Mouse (Mus musculus): ENCODE data around the gene Antxr2. TPM values are rescaled to one million over a fixed set of nuclear protein-coding genes. Genes with fewer than 3 reads are reported as not detected.

The Antxr2 gene
- polyA plus RNA-seq, 1 experiment: not detected

DNA sequence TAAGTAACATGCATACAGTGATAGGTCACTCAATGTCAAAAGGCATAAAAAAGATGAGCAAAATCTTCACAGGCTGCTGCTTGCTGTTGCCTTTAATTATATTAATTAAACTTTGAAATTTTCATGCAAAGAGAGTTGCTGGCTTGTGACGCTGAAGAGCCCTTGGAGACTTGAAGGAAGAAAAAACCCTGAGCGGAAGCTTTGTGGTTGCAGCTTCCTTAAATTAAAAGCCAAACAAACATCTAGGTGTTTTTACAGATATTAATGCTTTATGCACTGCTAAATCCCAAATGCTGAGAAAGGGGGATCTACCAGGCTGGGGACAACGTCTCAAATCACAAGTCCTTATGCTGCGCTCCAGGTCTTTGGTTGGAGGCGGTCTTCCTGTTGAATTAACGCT, 145.4 kb downstream of the Antxr2 start:
- TF ChIP-seq GATA1 (IDR thresholded peaks at IDR 0.05; ENCODE audit: low read length): no peak

DNA sequence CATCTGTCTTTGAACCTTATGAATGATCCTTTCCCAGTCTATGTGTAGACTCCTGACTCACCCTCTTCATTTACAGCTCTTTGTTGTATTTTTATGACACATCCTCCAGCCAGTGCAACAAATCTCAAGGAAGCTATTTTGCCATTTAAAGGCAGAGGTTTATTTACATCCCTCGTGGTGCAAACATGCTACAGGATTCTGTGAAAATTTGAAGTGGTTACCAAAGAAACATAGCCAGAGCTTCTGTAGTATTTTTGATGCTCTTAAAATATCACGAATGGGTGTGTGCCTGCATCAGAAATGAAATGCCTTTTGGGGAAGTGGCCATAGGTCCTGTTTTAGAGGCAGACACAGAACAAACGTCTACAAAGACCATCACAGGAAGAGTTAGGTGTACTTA, 146.7 kb downstream of the Antxr2 start:
- TF ChIP-seq GATA1 (IDR thresholded peaks at IDR 0.05; ENCODE audit: low read length): no peak

DNA sequence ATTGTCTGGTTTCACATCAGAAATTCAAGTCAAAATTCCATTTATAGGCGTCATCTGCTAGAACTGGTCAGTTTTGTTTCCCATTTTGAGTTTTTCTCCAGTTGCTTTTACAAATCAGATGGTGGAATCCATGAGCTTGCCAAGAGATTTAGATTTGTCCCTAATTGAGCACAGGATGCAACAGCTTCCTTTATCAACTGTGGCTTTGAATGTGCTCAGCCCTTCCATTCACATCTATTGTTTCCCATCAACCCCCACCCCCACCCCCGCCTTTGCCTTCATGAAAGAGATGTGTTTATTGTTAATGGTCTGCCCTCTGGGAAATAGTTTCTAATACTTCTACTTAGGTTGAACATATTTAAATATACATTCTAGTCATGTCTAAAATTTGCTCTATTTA, 149.4 kb downstream of the Antxr2 start:
- TF ChIP-seq GATA1 (IDR thresholded peaks at IDR 0.05; ENCODE audit: low read length): no peak

DNA sequence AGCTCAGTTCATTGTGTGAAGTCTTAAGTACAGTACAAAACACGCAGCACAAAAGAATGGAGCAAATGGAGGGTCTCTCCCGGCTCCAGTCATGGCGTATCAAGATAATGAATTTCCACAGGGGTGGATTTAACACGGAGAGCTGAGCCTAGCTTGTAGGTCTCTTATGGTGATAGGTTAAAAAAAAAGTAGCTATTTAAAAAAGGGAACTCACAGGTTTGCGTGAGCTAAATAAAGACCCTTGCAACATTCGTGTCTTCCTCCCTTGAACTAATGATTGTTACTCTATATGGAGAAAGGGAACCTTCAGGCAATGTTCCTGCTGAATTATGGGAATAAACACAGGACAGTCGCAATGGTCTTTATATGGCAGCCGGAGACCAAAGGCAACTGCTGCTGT, 150.7 kb downstream of the Antxr2 start:
- no peak for TF ChIP-seq GATA1 (IDR thresholded peaks at IDR 0.05; ENCODE audit: low read length)

DNA sequence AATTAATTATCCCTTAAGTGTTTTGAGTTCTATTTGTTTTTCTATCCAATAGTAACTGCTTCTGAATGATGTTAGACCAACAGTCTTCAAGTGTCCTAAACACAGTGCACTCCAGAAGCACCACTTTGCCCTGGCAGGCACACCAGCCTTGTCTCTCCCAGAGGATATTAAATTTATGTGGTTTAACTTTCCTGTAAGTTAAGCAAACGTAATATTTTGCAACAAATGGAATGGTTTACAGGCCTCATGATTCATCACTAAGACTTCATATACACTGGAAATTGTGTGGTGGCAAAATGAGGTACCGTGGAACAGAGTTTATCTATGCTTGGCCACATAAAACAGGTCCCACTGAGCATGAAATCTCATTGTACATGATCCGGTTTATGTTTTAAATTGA, 152.0 kb downstream of the Antxr2 start:
- TF ChIP-seq GATA1 (IDR thresholded peaks at IDR 0.05; ENCODE audit: low read length): no peak

DNA sequence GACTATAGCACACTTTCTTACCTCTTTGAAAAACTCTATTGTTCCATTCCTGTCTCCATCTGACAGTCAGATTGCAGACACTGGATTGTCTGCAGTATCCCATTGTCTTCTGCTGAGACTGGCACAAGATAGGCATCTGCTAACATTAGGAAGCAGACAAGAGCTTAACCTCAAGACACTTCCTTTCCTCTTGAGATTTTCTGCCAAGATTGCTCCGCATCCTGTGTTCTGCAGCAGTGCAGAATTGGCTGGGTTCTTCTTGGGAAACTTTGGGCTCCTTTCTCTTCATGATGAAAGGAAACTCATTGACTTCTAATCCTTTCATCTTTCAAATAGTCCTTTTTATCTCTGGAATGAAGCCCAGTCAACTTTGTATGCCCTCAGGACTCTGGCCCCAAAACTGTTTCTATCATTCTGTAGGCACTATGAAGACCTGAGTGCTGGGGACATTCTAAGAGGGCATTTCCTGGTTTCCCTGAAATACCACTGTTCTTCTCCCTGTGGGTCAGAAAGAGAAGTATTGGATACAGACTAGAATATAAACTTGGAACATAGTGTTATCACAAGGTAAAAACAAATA, 152.5 kb downstream of the Antxr2 start:
- TF ChIP-seq GATA1 (IDR thresholded peaks at IDR 0.05; ENCODE audit: low read length): no peak

DNA sequence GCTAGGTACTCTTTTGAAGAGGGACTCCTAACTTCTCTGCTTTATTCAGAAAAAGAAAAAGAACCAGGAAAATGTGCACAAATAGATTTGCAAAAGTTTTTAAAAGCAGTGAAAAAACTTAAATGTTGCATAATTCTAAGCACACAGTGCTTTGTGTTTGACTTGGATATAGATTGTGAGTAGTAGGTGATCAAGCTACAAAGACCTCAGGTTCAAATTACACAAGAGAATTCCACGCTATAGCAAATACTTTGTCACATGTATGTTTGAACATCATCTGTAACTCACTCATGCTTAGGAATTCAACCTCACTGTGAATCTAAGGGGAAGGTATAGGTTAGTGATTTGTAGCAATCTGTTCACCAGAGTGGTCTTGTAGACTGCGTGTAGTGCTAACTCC, 153.9 kb downstream of the Antxr2 start:
- no peak for TF ChIP-seq GATA1 (IDR thresholded peaks at IDR 0.05; ENCODE audit: low read length)

DNA sequence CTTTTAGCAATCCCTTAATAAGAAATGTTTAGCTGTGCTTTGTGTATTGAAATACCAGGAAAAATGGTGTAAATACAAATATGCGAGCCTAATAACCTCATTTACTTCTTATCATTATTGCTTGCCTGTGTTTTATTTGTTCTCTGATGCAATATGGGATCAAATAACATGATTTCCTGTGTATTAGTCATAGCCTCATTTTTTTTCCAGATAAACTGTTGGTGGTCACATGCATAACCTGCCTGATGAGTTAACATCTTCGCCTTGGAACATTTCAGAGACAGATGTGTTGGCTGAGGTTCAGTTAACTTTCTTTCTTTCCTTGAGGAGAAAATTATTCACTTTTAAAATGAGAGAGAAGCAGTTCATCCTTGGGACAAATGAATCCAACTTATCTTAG, 162.9 kb downstream of the Antxr2 start:
- TF ChIP-seq GATA1 (IDR thresholded peaks at IDR 0.05; ENCODE audit: low read length): no peak

DNA sequence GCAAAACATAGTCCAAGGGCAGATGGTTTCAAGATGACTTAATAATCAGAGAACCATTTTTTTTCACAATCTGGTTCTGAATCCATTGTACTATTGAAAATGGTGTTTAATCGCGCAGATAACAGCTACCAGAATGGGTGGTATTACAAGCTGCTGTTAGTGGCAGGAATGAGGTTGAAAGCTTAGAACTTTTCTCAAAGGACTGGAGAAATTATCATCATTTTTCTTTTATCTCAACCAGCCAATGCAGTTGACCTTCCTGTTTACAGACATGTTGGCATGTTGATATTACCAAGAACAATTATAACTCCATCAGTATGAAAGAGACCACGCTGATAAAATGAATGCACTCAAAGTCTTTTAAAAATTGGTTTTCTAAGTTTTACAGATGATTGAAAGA, 163.9 kb downstream of the Antxr2 start:
- no peak for TF ChIP-seq GATA1 (IDR thresholded peaks at IDR 0.05; ENCODE audit: low read length)

DNA sequence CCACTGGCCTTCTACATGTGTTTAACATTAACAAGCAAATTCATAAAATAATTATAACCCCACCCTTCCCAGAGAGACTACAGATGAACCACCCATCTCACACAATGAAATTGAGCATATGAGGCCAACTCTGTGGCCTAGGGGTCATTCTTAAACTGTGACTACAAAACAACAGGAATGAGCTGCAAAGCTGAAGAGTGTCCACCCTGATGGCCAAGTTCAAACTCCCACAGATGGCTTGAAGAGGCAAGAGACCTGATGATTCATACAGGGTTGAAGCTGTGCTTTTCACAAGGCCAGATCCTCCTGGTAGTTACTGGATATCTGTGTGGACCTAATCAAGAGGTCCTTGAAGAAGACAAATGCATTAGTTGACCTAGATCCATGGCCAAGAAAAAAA, 173.7 kb downstream of the Antxr2 start:
- no peak for TF ChIP-seq GATA1 (IDR thresholded peaks at IDR 0.05; ENCODE audit: low read length)

DNA sequence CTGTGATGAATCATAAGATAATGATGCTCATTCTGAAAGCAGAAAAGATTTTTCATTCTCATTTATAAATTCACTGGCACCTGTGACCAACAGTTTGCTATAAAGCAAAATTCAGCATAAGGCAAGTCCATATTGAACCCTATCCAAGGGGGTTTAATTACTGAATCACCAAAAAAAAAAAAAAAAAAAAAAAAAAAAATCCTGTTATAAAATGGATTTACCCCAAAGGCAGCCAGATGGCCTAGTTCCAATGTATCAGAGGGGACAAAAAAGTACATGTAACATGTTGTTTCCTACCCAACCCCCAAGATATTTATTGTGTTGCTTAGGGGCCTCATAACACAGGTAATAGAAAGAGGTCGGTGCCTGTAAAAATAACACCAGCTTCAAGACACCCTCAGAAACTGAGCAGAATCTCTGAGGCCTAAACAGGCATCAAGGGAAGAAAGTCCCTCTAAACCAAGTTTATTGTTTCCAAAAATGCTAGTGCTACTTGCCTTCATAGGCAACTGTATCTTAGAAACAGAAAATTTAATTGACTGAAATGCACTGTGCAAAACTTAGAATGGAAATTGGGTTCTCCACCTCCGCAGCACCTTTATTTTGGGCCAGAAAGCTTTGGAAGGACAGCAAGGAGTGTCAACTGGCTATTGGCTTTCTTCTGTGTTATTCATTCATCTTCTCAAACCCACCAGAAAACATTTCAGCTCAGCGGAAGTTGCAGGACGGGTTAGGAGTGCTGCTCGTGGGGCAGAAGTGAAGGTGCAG, 178.7 kb downstream of the Antxr2 start:
- no peak for TF ChIP-seq GATA1 (IDR thresholded peaks at IDR 0.05; ENCODE audit: low read length)

DNA sequence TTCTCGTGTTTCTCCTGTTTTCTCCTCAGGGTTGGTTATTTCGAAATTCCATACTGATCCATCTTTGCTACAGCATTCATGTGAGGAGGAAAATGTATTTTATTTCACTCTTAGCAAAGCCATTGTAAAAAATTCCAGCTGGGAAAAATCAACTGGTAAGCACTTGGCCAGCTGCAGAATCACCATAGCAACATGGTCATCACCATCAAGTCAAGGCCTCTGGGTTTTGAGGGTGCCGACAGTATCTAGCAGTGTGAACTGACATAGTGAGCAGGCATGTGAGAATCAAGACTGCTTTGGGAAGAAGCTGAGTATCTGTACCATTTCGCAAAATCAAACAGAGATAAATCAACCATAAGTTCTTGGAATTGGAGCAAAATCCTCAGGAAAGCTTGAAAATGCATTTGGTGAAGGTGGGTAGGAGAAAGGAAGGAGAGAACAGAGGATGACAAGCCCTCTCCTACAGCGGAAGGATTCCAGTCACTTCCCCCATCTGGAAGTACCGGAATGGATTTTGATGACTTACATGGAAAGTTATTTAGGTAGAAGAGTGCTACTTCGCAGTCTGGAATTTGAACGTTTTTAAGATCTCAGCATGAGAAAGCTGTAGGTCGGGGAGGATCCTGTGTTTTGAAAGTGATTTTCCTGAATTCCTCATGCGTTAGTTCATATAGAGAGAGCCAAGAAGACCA, 183.5 kb downstream of the Antxr2 start:
- TF ChIP-seq GATA1 (IDR thresholded peaks at IDR 0.05; ENCODE audit: low read length): no peak

DNA sequence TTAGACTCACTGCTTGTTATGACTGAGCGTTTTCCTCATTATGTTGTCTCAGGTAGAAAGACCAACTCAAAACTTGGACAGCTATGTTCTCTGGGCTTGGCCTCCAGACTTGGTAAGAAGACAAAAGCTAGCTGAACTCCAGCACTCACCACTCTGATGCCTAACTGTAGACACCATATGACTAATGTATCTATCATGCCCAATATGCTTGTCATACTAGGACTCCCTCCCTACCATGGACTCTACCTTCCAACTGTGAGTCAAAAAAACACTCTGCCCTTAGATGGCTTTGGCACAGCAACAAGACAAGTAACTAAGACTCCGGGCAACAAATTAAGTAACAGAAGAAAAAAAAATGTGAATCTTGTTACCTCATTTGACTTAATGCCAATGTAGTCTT, 184.3 kb downstream of the Antxr2 start:
- no peak for TF ChIP-seq GATA1 (IDR thresholded peaks at IDR 0.05; ENCODE audit: low read length)

DNA sequence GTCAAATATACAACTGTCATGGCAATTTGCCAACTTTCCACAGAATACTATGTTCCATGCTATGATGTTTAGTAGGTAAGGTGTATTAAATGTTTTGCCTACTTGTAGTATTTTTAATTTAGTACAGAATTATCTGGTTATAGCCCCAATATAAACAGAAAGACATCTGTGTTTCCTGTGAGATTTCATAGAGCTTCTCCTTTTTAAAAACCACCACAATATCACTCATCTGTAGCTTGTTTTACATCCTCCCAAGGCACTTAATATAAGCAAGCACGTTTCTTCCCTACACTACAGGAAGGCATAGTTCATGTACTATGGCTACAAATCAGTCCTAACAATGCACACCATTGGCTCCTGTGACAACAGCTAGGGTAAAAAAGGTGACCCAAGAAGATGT, 188.8 kb downstream of the Antxr2 start:
- no peak for TF ChIP-seq GATA1 (IDR thresholded peaks at IDR 0.05; ENCODE audit: low read length)

DNA sequence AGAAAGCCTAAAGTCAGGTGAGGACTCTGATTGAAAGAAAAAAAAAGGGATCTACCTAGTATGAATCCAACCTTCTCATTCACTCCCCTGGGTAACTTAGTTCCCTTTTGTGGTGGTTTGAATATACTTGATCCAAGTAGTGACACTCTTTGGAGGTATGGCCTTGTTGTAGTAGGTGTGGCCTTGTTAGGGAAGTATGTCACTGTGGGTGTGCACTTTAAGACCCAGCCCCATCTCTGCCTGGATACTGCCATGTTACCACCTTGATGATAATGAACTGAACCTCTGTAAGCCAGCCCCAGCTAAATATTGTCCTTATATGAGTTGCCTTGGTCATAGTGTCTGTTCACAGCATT, 190.9 kb downstream of the Antxr2 start:
- TF ChIP-seq GATA1 (IDR thresholded peaks at IDR 0.05; ENCODE audit: low read length): no peak

DNA sequence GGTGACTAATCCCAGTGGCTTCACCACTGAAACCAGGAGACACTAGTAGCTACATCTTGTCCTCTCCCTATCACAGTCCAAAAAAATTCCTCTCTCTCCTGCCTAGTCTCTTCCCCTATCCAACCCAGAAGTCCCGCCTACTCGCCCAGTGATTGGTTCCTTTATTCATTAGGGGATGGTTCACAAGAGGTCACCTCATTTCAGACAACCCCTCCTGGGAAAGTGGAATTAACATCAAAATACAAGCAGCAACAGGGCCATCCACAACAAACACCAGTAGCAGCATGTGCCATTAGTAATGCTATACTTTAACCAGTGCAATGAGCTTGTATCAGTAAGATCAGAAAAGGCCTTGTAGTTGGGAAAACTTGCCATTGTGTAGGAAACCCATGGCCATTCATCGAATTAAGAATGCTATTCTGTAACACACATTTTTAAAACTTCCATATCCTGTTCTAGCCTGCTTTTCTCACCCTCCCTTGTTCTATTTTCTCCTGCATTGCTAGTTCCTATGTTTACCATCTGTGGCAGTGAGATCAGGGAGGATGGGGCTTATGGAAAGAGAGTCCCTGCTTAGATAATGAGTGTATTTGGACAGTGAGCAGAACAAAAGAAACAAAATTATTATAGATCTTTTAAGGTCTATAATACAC, 191.4 kb downstream of the Antxr2 start:
- TF ChIP-seq GATA1 (IDR thresholded peaks at IDR 0.05; ENCODE audit: low read length): no peak

All from G1E-ER4 (cell line).